In genomic region chr7:49398020-49398516, GRCm38 (mm10) we compare ENCODE assay signal across 15 mouse cellular contexts.
DNase-seq lines count a peak whose midpoint lies in the region; ATAC-seq and TF ChIP-seq lines count a peak whose summit lies in the region.
"Had no signal": no experiment of that assay in that cellular context is flagged by ENCODE, and none has a peak within 500 bp of the region (broad histone marks: within the 10 kb centered on the region; RNA-seq: fewer than 3 reads in every experiment).

No protein-coding gene starts in this region.

- no peak for ATAC-seq in liver, embryonic 11.5 days (replicated peaks; ENCODE audit: low FRiP score)
- 0 out of 2 replicates have a peak, but pooled peaks have one; percentile 11 for ATAC-seq in monocyte, adult 5-6 weeks (replicated peaks; ENCODE audit: insufficient number of reproducible peaks, low FRiP score, low TSS enrichment, poor library complexity, severe bottlenecking)
- ATAC-seq: CD4-positive, CD25-positive, alpha-beta regulatory T cell, adult 4 months; forebrain, postnatal 0 days had no signal

- intact Hi-C loops in left cerebral cortex, postnatal 10 days (cut with DNase I): no loop called here

- H3K4me3 ChIP-seq in layer of hippocampus, adult 2 months: no peak overlapping the region
- H3K4me3 ChIP-seq in liver, embryonic 11.5 days (ENCODE audit: low read depth, low read length): no peak overlapping the region
- H3K4me3 ChIP-seq: heart, embryonic 10.5 days; lung, embryonic 15.5 days; megakaryocyte, embryonic 14.5 days had no signal

- H3K4me1 ChIP-seq in liver, embryonic 11.5 days (replicated peaks; ENCODE audit: control insufficient read depth, insufficient read depth, low read length): no peaks in the 10 kb centered on the region
- H3K4me1 ChIP-seq: megakaryocyte, embryonic 14.5 days had no signal

- H3K9ac ChIP-seq in liver, embryonic 11.5 days (ENCODE audit: low read depth, low read length): no peak overlapping the region
- H3K9ac ChIP-seq: forebrain, postnatal 0 days; lung, embryonic 15.5 days had no signal

- peaks cover 3% of the 10 kb centered on the region; the same call in 1 of the 2 replicates for H3K9me3 ChIP-seq in liver, embryonic 11.5 days (ENCODE audit: control insufficient read depth, low read length)
- H3K9me3 ChIP-seq: heart, embryonic 10.5 days; lung, embryonic 15.5 days had no signal

- no peak for TF ChIP-seq CTCF in layer of hippocampus, adult 2 months (conservative IDR thresholded peaks at IDR 0.05)

- H3K27ac ChIP-seq in layer of hippocampus, adult 2 months: peak overlapping the region; percentile 49
- H3K27ac ChIP-seq in liver, embryonic 11.5 days (ENCODE audit: low read depth, low read length): peak overlapping the region; percentile 48
- H3K27ac ChIP-seq: heart, embryonic 10.5 days; lung, embryonic 15.5 days had no signal

- H3K36me3 ChIP-seq in liver, embryonic 11.5 days (ENCODE audit: control insufficient read depth, insufficient read depth, low read length): no peaks in the 10 kb centered on the region
- H3K36me3 ChIP-seq: G1E; heart, embryonic 10.5 days; lung, embryonic 15.5 days had no signal

- DNase-seq in adrenal gland, postnatal 10 days: peak; percentile 14
- no peak for DNase-seq in adrenal gland, adult 2 months
- no peak for DNase-seq in layer of hippocampus, adult 2 months (ENCODE audit: low spot score in 2 of 2)
- no peak for DNase-seq in layer of hippocampus, adult 9-11 months
- no peak for DNase-seq in liver, embryonic 11.5 days (ENCODE audit: low spot score)
- DNase-seq in left cerebral cortex, postnatal 10 days (ENCODE audit: extremely low spot score in 1 of 2, low spot score in 2 of 2): no peak
- DNase-seq in lung, postnatal 10 days: no peak
- DNase-seq: forebrain, postnatal 0 days; thymus, postnatal 36 days had no signal

- no peaks in the 10 kb centered on the region for H3K27me3 ChIP-seq in liver, embryonic 11.5 days (replicated peaks; ENCODE audit: control insufficient read depth, insufficient read depth, low read length)
- H3K27me3 ChIP-seq: lung, embryonic 15.5 days; megakaryocyte, embryonic 14.5 days had no signal

- 66% methylated on average over 7 of the region's 7 CpGs for WGBS in liver, embryonic 11.5 days

- 0 out of 2 replicates have a peak overlapping the region, but pooled peaks have one; percentile 10 for H3K4me2 ChIP-seq in liver, embryonic 11.5 days
- H3K4me2 ChIP-seq: lung, embryonic 15.5 days had no signal
